Mouse (Mus musculus): ENCODE measurements at regions not wholly inside any gene's neighbourhood (a gene's known extent, or its start where the extent isn't known, plus 50 kb on each side); places are given as distances from the start of the nearest gene placed in this dataset.

GRCm38 (mm10) chr1:35588939-35589338 lies 479.3 kb upstream of the Hs6st1 start:
- Histone ChIP-seq H3K27me3 (ENCODE audit: control insufficient read depth, insufficient read depth, low read length) (no peaks in the 10 kb centered on the region), H3K9me3 (ENCODE audit: control insufficient read depth, low read length) (no peaks in the 10 kb centered on the region), H3K36me3 (ENCODE audit: control insufficient read depth, insufficient read depth, low read length) (no peaks in the 10 kb centered on the region), H3K27ac (ENCODE audit: low read depth, low read length) (no peak overlapping the region), H3K4me3 (ENCODE audit: low read depth, low read length) (no peak overlapping the region), H3K4me2 (no peak overlapping the region), H3K9ac (ENCODE audit: low read length) (no peak overlapping the region), H3K4me1 (ENCODE audit: control insufficient read depth, insufficient read depth, low read length) (no peaks in the 10 kb centered on the region)
- no peak for ATAC-seq (ENCODE audit: low FRiP score)
- no peak for DNase-seq (ENCODE audit: low spot score, missing footprints)
- WGBS, result 79% methylated on average over 3 of the region's 3 CpGs

- no peak for ATAC-seq (ENCODE audit: low FRiP score)
- Histone ChIP-seq H3K9me3 (ENCODE audit: control insufficient read depth, low read length) (no peaks in the 10 kb centered on the region; the same call in 1 of the 2 replicates), H3K4me2 (no peak overlapping the region), H3K27ac (ENCODE audit: low read depth, low read length) (no peak overlapping the region), H3K9ac (ENCODE audit: low read length) (no peak overlapping the region), H3K4me1 (ENCODE audit: control insufficient read depth, insufficient read depth, low read length) (no peaks in the 10 kb centered on the region), H3K4me3 (ENCODE audit: low read depth, low read length) (no peak overlapping the region), H3K36me3 (ENCODE audit: control insufficient read depth, insufficient read depth, low read length) (no peaks in the 10 kb centered on the region), H3K27me3 (ENCODE audit: control insufficient read depth, insufficient read depth, low read length) (no peaks in the 10 kb centered on the region)
- no peak for DNase-seq (ENCODE audit: low spot score, missing footprints)
- WGBS, result 96% methylated on average over 3 of the region's 3 CpGs
These were observed 467.4 kb upstream of the Hs6st1 start for GRCm38 (mm10) chr1:35600847-35601246.

GRCm38 (mm10) chr1:35615131-35615530 lies 453.1 kb upstream of the Hs6st1 start:
- H3K9ac ChIP-seq (ENCODE audit: low read length), result no peak overlapping the region
- no peaks in the 10 kb centered on the region for H3K4me1 ChIP-seq (ENCODE audit: control insufficient read depth, insufficient read depth, low read length)
- 86% methylated on average over 3 of the region's 3 CpGs for WGBS
- no peaks in the 10 kb centered on the region for H3K36me3 ChIP-seq (ENCODE audit: control insufficient read depth, insufficient read depth, low read length)
- no peaks in the 10 kb centered on the region for H3K9me3 ChIP-seq (ENCODE audit: control insufficient read depth, low read length)
- no peak for DNase-seq (ENCODE audit: low spot score, missing footprints)
- no peak overlapping the region for H3K4me2 ChIP-seq
- H3K27ac ChIP-seq (ENCODE audit: low read depth, low read length), result no peak overlapping the region
- no peak overlapping the region for H3K4me3 ChIP-seq (ENCODE audit: low read depth, low read length)
- no peak for ATAC-seq (ENCODE audit: low FRiP score)
- no peaks in the 10 kb centered on the region for H3K27me3 ChIP-seq (ENCODE audit: control insufficient read depth, insufficient read depth, low read length)

- ATAC-seq (ENCODE audit: low FRiP score), result no peak
- 86% methylated on average over 4 of the region's 4 CpGs for WGBS
- H3K4me3 ChIP-seq (ENCODE audit: low read depth, low read length), result no peak overlapping the region
These were observed 448.7 kb upstream of the Hs6st1 start for GRCm38 (mm10) chr1:35619476-35619875.

GRCm38 (mm10) chr1:35642595-35642994 lies 425.6 kb upstream of the Hs6st1 start:
- H3K27me3 ChIP-seq (ENCODE audit: control insufficient read depth, insufficient read depth, low read length), result no peaks in the 10 kb centered on the region
- no peaks in the 10 kb centered on the region for H3K4me1 ChIP-seq (ENCODE audit: control insufficient read depth, insufficient read depth, low read length)
- no peak for DNase-seq (ENCODE audit: low spot score, missing footprints)
- H3K9ac ChIP-seq (ENCODE audit: low read length), result no peak overlapping the region
- WGBS, result 70% methylated on average over 7 of the region's 7 CpGs
- no peak overlapping the region for H3K4me3 ChIP-seq (ENCODE audit: low read depth, low read length)
- no peaks in the 10 kb centered on the region for H3K9me3 ChIP-seq (ENCODE audit: control insufficient read depth, low read length)
- H3K36me3 ChIP-seq (ENCODE audit: control insufficient read depth, insufficient read depth, low read length), result no peaks in the 10 kb centered on the region
- H3K27ac ChIP-seq (ENCODE audit: low read depth, low read length), result no peak overlapping the region
- no peak overlapping the region for H3K4me2 ChIP-seq
- ATAC-seq (ENCODE audit: low FRiP score), result no peak

More at GRCm38 (mm10) chr1:35619476-35619875, 448.7 kb upstream of the Hs6st1 start:
- no peaks in the 10 kb centered on the region for H3K9me3 ChIP-seq (ENCODE audit: control insufficient read depth, low read length)
- H3K27ac ChIP-seq (ENCODE audit: low read depth, low read length), result no peak overlapping the region
- H3K4me1 ChIP-seq (ENCODE audit: control insufficient read depth, insufficient read depth, low read length), result no peaks in the 10 kb centered on the region
- H3K9ac ChIP-seq (ENCODE audit: low read length), result no peak overlapping the region
- no peak overlapping the region for H3K4me2 ChIP-seq
- no peaks in the 10 kb centered on the region for H3K27me3 ChIP-seq (ENCODE audit: control insufficient read depth, insufficient read depth, low read length)
- DNase-seq (ENCODE audit: low spot score, missing footprints), result no peak
- H3K36me3 ChIP-seq (ENCODE audit: control insufficient read depth, insufficient read depth, low read length), result no peaks in the 10 kb centered on the region

GRCm38 (mm10) chr1:35653119-35653956 lies 414.9 kb upstream of the Hs6st1 start:
- Histone ChIP-seq H3K27ac (ENCODE audit: low read depth, low read length) (no peak overlapping the region), H3K9ac (ENCODE audit: low read length) (no peak overlapping the region), H3K36me3 (ENCODE audit: control insufficient read depth, insufficient read depth, low read length) (no peaks in the 10 kb centered on the region), H3K4me3 (ENCODE audit: low read depth, low read length) (no peak overlapping the region), H3K9me3 (ENCODE audit: control insufficient read depth, low read length) (no peaks in the 10 kb centered on the region), H3K4me1 (ENCODE audit: control insufficient read depth, insufficient read depth, low read length) (no peaks in the 10 kb centered on the region), H3K27me3 (ENCODE audit: control insufficient read depth, insufficient read depth, low read length) (no peaks in the 10 kb centered on the region), H3K4me2 (no peak overlapping the region)
- DNase-seq (ENCODE audit: low spot score, missing footprints), result peak; percentile 57
- 71% methylated on average over 13 of the region's 13 CpGs for WGBS
- ATAC-seq (ENCODE audit: low FRiP score), result no peak

GRCm38 (mm10) chr1:35663006-35663405 lies 405.2 kb upstream of the Hs6st1 start:
- Histone ChIP-seq H3K27ac (ENCODE audit: low read depth, low read length) (no peak overlapping the region), H3K36me3 (ENCODE audit: control insufficient read depth, insufficient read depth, low read length) (no peaks in the 10 kb centered on the region), H3K27me3 (ENCODE audit: control insufficient read depth, insufficient read depth, low read length) (no peaks in the 10 kb centered on the region), H3K4me2 (no peak overlapping the region), H3K4me1 (ENCODE audit: control insufficient read depth, insufficient read depth, low read length) (no peaks in the 10 kb centered on the region), H3K4me3 (ENCODE audit: low read depth, low read length) (no peak overlapping the region), H3K9me3 (ENCODE audit: control insufficient read depth, low read length) (no peaks in the 10 kb centered on the region), H3K9ac (ENCODE audit: low read length) (no peak overlapping the region)
- ATAC-seq (ENCODE audit: low FRiP score), result no peak
- no peak for DNase-seq (ENCODE audit: low spot score, missing footprints)
- WGBS, result 91% methylated on average over 4 of the region's 4 CpGs

GRCm38 (mm10) chr1:35673524-35673923 lies 394.7 kb upstream of the Hs6st1 start:
- ATAC-seq (ENCODE audit: low FRiP score), result no peak
- 81% methylated on average over 4 of the region's 4 CpGs for WGBS
- Histone ChIP-seq H3K9ac (ENCODE audit: low read length) (no peak overlapping the region), H3K27ac (ENCODE audit: low read depth, low read length) (no peak overlapping the region), H3K4me2 (no peak overlapping the region), H3K27me3 (ENCODE audit: control insufficient read depth, insufficient read depth, low read length) (no peaks in the 10 kb centered on the region), H3K4me1 (ENCODE audit: control insufficient read depth, insufficient read depth, low read length) (no peaks in the 10 kb centered on the region), H3K36me3 (ENCODE audit: control insufficient read depth, insufficient read depth, low read length) (no peaks in the 10 kb centered on the region), H3K9me3 (ENCODE audit: control insufficient read depth, low read length) (no peaks in the 10 kb centered on the region), H3K4me3 (ENCODE audit: low read depth, low read length) (no peak overlapping the region)
- DNase-seq (ENCODE audit: low spot score, missing footprints), result no peak

GRCm38 (mm10) chr1:35673992-35674391 lies 394.2 kb upstream of the Hs6st1 start:
- ATAC-seq (ENCODE audit: low FRiP score), result no peak
- H3K27me3 ChIP-seq (ENCODE audit: control insufficient read depth, insufficient read depth, low read length), result no peaks in the 10 kb centered on the region
- WGBS, result 87% methylated on average over 1 of the region's 1 CpGs
- H3K4me2 ChIP-seq, result no peak overlapping the region
- H3K9me3 ChIP-seq (ENCODE audit: control insufficient read depth, low read length), result no peaks in the 10 kb centered on the region
- H3K4me3 ChIP-seq (ENCODE audit: low read depth, low read length), result no peak overlapping the region
- no peak overlapping the region for H3K27ac ChIP-seq (ENCODE audit: low read depth, low read length)
- no peak for DNase-seq (ENCODE audit: low spot score, missing footprints)
- no peak overlapping the region for H3K9ac ChIP-seq (ENCODE audit: low read length)
- H3K4me1 ChIP-seq (ENCODE audit: control insufficient read depth, insufficient read depth, low read length), result no peaks in the 10 kb centered on the region
- H3K36me3 ChIP-seq (ENCODE audit: control insufficient read depth, insufficient read depth, low read length), result no peaks in the 10 kb centered on the region
